Mouse (Mus musculus) ovary, postnatal 10 days (tissue): ENCODE results near the gene Bcl2l2.

Source experiments
- DNase-seq: peaks from one replicate; pipeline ENCODE4 v3.0.0; 2022; ENCODE audit warnings: low spot score

Gene Bcl2l2

DNA sequence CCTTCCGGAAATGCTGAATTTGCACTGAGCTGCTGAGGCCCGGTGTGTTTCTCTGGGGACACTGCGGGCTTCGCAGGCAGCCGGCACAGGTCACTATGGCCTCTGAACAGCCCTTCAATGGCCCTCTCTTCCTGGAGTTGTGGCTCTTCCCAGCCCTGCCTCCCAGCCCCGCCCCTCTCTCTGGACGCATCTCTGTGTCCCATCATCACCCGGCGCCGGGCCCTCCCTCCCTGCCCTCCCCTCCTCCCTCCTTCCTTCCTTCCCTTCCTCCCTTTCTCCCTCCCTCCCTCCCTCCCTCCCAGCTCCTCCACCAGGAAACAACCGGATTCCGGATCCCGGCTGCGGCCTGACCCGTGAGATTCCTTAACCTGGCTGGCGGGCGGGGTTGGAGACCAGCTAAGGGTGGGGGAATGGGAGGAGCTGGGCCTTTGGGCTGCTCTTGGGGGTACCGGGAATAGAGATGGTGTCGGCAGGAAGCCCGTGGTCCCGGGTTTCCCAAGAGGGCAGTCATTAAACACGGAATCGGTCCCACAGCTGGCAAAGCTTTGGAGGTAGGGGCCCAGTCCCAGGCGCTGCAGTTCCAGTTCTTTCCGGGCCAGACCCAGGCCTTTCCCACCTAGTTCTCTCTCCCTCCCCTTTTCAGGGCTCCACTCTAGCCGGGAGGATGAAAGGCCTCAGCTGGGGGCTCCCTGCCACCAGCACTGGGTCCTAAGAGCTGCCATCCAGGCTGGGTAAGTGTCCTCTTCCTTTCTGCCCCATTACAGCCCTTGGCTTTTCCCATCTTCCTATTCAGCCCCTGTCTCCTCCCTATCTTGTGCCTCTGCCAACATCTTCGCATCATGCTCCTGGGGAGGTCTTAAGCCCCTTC lies at the start of gene Bcl2l2, which contains the start of gene Gm20521:
Gene Bcl2l2 (plus strand): TSS at position 224 of the 868 bp plus-strand sequence.
Gene Gm20521 (plus strand): TSS at position 288 of the 868 bp plus-strand sequence.
- DNase-seq, result peak; percentile 57

GRCm38 (mm10) chr14:54843461-54843860 lies 39.7 kb upstream of the Bcl2l2 start:
- DNase-seq, result no peak

- DNase-seq, result no peak
Observed at GRCm38 (mm10) chr14:54855726-54856125, 27.5 kb upstream of the Bcl2l2 start.

- no peak for DNase-seq
Observed at GRCm38 (mm10) chr14:54856703-54857102, 26.5 kb upstream of the Bcl2l2 start.

- no peak for DNase-seq
Observed at GRCm38 (mm10) chr14:54857891-54858290, 25.3 kb upstream of the Bcl2l2 start.

DNA sequence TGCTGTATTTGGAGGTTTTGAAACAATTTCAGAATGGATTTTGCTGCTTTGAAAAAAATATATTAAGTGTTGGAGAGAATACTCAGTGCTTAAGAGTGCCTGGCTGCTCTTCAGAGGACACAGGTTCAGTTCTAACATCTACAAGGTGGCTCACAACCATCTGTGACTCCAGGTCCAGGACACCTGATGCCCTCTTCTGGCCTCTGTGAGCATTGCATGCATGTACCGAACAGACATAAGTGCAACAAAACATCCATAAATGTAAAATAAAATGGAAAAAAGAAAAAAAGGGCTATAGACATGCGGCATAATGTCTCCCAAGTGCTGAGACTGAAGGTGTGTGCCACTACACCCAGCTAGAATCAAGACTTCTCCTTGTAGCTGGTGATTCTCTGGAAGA lies 22.7 kb upstream of the Bcl2l2 start:
- no peak for DNase-seq

DNA sequence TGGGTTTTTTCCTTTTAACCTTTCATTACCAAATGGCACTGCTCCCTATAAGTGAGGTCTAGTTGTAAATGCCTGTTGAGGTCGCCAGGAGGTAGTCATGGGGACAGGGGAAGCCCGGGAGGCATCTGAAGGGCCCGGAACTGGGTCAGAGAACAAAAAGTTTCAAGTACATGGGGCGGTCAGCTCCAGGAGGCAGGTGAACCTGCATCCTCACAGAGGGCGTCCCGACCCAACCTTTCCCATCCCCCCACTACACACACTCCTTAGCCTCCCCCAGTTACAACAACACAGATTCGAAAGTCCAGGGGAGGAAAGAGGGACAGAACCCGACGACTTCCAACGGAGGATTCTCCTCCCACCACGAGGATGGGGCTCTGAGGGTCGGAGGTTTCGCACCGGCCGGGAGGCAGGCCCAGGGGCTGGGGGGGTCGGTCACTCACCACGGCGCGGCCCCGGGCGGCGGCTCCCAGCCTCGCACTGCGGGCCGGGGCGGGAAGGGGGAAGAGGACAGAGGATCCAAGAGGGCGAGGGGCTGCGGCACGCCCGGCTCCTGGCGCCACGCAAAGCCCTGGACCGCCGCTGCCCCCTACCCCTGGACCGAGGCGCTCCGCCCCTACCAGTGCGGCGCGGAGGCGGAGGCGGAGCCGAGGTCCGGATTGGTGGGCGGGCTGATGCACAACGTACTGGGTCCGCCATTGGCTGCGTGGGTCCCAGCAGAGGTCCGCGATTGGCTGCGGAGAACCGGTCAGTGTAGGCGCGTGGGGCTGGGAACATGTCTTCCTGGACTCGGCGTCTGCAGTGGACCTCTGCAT lies 19.5 kb upstream of the Bcl2l2 start:
- DNase-seq, result peak; percentile 84

DNA sequence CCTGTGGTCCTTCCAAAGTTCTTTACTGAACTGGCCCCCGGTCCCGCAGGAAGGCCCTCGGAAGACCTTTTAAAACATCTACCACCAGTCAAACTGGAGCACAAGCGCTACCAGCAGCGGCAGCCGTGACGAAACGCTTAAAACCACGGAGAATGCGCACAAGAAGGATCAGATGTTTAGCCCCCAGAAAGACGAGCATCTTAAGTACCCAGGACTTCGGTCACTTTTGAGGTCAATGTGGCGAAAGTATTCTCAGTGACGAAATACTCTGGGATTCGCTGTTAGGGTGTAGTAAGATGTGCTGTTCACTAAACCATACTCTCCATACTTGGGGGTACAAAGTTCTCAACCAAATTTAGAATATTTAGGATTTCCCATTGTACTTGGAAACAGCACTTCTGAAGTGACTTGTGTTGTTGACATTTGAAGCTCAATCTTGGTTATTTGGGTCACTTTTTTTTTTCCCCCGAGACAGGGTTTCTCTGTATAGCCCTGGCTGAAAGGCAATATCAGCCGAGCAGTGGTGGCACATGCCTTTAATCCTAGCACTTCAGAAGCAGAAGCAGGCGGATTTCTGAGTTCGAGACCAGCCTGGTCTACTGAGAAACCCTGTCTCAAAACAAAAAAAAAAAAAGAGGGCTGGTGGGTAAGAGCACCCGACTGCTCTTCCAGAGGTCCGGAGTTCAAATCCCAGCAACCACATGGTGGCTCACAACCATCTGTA lies 18.7 kb upstream of the Bcl2l2 start:
- no peak for DNase-seq

DNA sequence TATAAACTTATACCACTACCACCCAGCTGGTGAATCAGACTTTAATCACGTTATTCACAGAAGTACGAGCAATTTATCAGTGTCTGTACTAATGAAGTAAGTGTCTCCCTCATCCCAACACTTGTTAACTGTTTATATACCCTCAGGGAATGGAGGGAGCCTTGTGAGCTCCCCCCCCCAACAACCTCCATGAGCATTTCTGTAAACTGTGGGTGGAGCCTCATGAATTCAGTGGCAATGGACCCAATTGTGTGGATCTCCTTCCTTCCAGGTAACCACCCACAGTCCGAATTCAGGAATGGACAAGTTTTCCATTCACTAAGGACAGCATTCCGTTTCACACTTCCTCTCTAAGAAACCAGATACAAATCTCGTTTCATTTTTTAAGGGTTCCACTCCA lies 17.6 kb upstream of the Bcl2l2 start:
- DNase-seq, result no peak

- no peak for DNase-seq
Observed at GRCm38 (mm10) chr14:54866268-54866667, 16.9 kb upstream of the Bcl2l2 start.

- DNase-seq, result no peak
Observed at GRCm38 (mm10) chr14:54866936-54867335, 16.2 kb upstream of the Bcl2l2 start.

DNA sequence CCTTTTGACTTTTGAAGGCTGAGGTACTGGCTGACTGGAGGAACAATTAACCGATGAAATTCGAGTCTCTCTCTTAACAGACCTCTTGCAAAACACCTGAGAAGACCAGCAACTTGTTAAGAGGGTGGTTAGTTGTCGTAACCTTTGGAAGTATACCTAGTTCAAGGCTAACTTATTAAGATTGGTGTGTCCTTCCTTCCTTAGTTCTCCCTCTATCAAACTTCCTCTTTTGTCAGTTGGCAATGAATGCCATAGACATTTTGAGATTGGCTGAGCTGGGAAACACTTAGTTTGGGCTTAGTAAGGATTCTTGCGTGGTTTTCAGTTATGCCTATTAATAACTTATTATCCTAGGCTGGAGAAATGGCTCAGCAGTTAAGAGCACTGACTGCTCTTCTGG lies 15.2 kb upstream of the Bcl2l2 start:
- no peak for DNase-seq

DNA sequence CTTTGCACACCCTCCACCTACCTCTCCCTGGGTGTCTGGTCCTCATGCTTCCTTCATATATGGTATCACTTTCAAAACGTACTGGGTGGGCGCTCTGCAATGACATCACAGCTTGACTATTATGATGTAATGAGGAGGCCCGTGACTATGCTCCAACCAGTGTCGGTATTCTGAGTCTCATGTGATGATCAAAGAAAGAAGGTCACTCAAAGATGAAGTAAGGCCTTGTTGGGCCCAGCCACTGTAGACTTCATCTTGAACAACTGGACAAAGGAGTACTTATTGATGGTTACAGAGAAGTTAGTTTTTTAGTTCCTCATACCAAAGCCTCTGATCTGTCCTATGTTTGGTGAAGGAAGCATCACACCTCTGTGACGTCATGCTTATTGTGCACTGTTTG lies 12.3 kb upstream of the Bcl2l2 start, which contains the start of gene Homez:
Gene Homez (minus strand): TSS at position 101 of the 400 bp plus-strand sequence.
- no peak for DNase-seq

- DNase-seq, result no peak
Observed at GRCm38 (mm10) chr14:54874165-54874564, 9.0 kb upstream of the Bcl2l2 start.

DNA sequence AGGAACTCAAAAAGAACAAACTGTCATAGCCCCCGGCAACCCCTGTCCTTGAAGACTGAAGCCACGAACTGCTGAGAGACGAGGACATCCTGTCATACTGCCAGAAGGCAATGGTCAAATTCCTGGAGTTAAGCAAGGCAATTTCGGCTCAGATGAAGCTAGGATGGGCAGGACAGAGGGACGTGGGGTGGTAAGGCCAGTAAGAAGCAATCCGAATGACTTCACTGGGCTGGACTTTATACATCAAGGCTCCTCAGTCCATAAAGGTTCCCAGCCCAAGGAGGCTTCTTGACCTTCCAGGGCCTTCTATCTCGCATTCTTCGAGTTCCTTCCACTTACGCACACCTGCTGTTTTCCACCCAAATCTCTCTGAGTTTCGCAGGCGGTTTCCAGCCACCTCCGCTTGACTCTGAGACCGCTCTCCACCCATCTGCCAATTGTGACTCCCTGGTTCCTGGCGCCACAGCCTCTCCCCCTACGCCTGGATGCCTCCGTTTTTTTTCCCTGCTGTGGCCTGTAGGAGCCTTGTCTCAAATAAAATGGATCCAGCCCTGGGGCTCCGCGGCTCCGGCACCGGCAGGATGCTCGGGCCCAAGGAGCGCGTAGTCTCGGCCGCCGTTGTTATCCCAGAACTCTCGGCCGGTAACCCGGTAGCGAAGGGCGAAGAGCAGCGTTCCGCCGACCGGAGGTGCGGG lies 7.2 kb upstream of the Bcl2l2 start:
- no peak for DNase-seq

DNA sequence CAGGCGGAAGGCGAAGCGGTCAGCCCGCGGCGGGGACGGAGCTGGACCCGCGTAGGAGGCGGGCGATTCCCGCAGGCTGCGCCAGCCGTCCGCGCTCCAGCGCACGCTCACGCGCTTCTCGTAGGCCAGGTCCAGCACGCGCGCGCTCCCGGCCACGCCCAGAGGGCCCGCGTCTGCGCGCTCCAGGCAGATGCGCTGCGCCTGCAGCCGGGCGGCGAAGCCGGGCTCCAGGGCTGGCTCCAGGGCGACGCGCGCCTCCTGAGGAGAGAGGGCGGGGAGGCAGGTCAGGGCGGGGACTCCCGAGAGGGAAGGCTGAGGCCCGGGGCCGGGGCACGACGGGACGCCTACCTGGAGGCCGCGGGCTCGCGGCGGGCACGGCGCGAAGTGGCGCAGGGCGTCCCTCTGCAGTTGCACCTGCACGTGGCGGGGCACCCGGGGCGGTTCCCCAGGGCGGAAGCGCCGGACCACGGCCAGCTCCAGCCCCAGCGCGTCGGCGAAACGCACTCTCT lies 6.6 kb upstream of the Bcl2l2 start:
- DNase-seq, result peak; percentile 76

- DNase-seq, result no peak
Observed at GRCm38 (mm10) chr14:54877048-54877715, 6.0 kb upstream of the Bcl2l2 start, which contains the start of gene Ppp1r3e. Gene Ppp1r3e (minus strand): TSS chr14:54877550.

GRCm38 (mm10) chr14:54884022-54884712 lies 990 bp downstream of the Bcl2l2 start:
- DNase-seq, result no peak

DNA sequence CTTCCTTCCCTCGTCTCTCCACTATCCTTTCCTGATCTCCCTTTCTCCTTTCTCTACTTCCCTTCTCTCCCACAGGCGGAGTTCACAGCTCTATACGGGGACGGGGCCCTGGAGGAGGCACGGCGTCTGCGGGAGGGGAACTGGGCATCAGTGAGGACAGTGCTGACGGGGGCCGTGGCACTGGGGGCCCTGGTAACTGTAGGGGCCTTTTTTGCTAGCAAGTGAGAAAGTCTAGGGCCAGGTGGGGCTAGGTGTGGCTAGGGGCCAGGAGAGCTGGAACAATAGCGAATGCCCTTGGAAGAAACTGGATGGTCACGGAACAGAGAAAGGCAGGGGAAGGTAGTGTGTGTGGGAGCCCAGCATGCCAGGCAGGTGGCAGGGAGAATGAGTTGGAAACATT lies 2.1 kb downstream of the Bcl2l2 start:
- DNase-seq, result no peak

GRCm38 (mm10) chr14:54892200-54892599 lies 9.0 kb downstream of the Bcl2l2 start, which contains the start of gene Pabpn1:
Gene Pabpn1 (plus strand): TSS chr14:54892500.
- DNase-seq, result no peak
